Mouse (Mus musculus) macrophage (primary cell): ENCODE results near the gene 2300009A05Rik. TPM values are rescaled to one million over a fixed set of nuclear protein-coding genes. Genes with fewer than 3 reads are reported as not detected.

Experiments used
- H3K27ac ChIP-seq: fragments of 350-480 bp; formaldehyde crosslinking; 2 replicates; pipeline ENCODE4 v1.9.0; 2021
- H3K36me3 ChIP-seq: fragments of 350-480 bp; formaldehyde crosslinking; 2 replicates; pipeline ENCODE4 v1.9.0; 2021; ENCODE audit errors: inconsistent target
- H3K4me3 ChIP-seq: fragments of 350-480 bp; formaldehyde crosslinking; 2 replicates; pipeline ENCODE4 v1.9.0; 2021; ENCODE audit errors: inconsistent target
- H3K79me2 ChIP-seq: fragments of 350-480 bp; formaldehyde crosslinking; 2 replicates; pipeline ENCODE4 v1.9.0; 2021; ENCODE audit errors: inconsistent target
- WGBS: methylation state at CpG from one replicate; pipeline ENCODE4 v1.1.7; 2026; ENCODE audit warnings: inconsistent platforms; ENCODE audit not compliant: missing documents; 5-methylcytosine and 5-hydroxymethylcytosine counted together
- polyA plus RNA-seq: library from polyadenylated mRNA; stranded (reverse); fragments of 250-400 nt; gene quantifications from 3 replicates; pipeline ENCODE4 v1.2.4, GENCODE M21; 2018; ENCODE audit warnings: inconsistent platforms
- total RNA-seq, 78 experiments: library from RNA; depleted of rRNA; stranded (reverse); fragments of 250-400 nt; gene quantifications; 1 replicate in 9 of 78; 2 replicates in 24 of 78; 3 replicates in 43 of 78; 4 replicates in 2 of 78; pipeline ENCODE4 v1.2.4; 2018; ENCODE audit warnings: inconsistent platforms in 56 of 78

2300009A05Rik gene
- 10 to 100 TPM in 12 of 26 experiments, 1 to 10 TPM in 14; 3.2 to 25.6 (median 9.7) TPM for total RNA-seq (2018; cell fraction: chromatin; rRNA removed)
- 10 to 100 TPM; 10.1 to 21.9 (median 16.4) TPM for total RNA-seq (2018; cell fraction: cytosol; rRNA removed)
- total RNA-seq (2018; cell fraction: nucleus; rRNA removed) = 10 to 100 TPM in 18 of 26 experiments, 1 to 10 TPM in 8; 5.0 to 39.0 (median 13.1) TPM
- 14.8 to 25.1 TPM (median 18.0 TPM) in 3 replicates for polyA plus RNA-seq

DNA sequence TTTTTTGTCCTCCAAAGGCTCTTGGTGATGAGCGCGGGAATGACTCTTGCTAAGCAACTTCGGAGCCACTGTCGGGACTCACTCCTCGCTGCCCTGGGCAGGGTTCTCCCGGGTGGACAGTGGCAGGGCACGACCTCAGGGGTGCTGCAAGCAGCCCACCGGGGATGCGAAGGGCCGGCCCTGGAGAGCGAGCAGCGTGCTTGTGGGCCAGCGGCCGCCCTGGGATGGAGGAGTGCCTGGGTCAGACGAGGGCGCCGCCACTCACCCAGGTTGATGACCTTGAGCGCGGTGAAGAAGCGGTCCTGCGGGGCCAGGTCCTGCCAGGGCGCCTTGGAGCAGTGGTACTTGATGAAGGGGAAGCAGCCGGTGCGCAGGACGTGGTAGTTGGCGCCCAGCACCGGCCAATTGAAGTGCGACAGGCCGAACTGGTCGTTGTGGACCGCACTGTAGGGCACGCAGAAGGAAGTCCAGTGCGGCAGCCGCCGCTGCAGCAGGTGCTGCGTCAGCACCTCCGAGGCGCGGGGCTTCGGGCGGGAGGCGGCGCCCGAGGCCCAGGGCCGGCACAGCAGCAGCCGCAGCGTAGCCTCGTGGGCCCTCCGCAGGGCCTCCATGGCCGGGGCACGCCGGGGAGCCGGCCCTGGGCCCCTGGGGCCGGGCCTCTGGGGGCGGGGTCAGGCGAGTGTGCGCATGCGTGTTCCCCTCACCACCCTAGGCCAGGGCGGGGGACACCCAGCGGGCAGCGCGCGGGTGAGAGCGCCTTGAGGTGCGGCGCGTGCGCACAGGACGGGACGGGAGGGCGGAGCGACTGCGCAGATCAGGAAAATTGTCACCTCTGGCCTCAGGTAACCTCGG is at the start of gene 2300009A05Rik:
2300009A05Rik (minus strand) TSS at position 636 of the 852 bp plus-strand sequence.
- Histone ChIP-seq H3K27ac (peak within 1 kb of the TSS; percentile 74), H3K4me3 (peak within 1 kb of the TSS; percentile 78), H3K36me3 (peaks cover 4% of the 10 kb centered on the region; the same call in 1 of the 2 replicates), H3K79me2 (peaks cover 42% of the 10 kb centered on the region)
- 1% methylated on average over 72 of the region's 74 CpGs for WGBS

DNA sequence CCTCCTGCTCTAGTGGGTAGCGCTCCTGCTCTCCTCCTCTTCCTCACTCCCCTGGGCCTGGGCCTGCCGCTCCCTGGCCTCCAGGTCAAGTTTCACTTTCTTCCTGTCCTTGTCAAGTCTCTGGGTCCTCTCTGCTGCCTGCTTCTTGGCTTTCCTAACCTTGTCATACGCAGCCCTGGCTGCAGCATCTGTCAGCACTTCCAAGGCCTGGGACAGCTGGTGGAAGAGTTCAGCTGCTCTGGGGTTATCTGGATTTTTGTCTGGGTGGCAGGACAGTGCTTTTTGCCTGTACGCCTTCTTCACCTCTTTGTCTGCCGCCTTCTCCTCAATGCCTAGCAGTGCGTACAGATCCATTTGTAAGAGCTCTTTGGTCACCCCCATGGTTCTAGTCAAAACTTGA is 44.6 kb upstream of the 2300009A05Rik start:
- WGBS = 90% methylated on average over 6 of the region's 6 CpGs
- Histone ChIP-seq H3K79me2 (no peaks in the 10 kb centered on the region), H3K4me3 (no peak overlapping the region), H3K36me3 (no peaks in the 10 kb centered on the region), H3K27ac (no peak overlapping the region)

DNA sequence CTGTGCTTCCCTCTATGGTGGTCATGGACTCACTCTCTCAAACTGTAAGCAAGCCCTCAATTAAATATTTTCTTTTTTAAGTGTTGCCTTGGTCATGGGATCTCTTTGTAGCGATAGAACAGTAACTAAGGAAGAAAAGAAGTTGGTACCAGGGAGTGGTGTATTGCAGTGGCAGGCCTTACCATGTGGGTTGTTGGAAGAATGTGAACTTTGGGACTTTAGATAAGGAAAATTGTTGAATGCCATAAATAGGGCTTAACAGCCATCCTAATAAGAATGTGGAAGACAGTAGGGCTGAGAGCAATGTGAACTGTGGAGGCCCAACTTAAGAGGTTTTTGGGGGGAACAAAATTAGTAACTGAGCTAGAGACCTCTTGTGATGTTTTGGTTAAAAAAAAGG is 31.6 kb upstream of the 2300009A05Rik start:
- Histone ChIP-seq H3K27ac (no peak overlapping the region), H3K79me2 (no peaks in the 10 kb centered on the region), H3K4me3 (no peak overlapping the region), H3K36me3 (no peaks in the 10 kb centered on the region)
- WGBS = 94% methylated on average over 1 of the region's 1 CpGs

DNA sequence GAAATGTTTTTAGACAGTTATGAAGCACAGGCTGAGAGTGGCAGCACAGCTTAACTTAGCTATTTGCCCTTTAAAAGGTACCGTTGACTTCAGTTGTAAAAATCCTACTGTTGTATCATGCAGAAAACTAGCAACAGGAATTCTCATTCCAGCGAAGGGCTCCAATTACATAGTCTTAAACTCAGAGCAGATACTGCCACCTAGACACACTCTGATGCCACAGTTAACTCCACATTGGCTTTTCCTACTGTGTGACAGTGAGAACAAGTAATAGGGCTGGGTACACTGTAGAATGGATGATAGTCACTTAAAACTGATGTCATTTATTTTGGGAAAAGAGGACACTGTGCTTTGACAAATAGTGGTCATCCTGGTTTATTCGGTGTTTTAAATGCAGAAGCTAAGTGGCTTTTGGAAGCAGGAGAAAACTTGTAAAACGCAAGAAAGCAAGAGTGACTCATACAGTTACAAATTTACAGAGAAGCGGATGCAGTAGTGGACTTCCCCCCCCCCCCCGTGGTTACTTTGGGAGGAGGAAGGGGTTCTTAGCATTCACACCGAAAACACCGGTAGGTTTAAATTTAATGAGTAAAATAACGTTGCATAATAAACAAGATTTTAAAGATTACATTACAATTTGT is 22.2 kb upstream of the 2300009A05Rik start:
- no peak overlapping the region for H3K27ac ChIP-seq
- WGBS = 36% methylated on average over 9 of the region's 9 CpGs

DNA sequence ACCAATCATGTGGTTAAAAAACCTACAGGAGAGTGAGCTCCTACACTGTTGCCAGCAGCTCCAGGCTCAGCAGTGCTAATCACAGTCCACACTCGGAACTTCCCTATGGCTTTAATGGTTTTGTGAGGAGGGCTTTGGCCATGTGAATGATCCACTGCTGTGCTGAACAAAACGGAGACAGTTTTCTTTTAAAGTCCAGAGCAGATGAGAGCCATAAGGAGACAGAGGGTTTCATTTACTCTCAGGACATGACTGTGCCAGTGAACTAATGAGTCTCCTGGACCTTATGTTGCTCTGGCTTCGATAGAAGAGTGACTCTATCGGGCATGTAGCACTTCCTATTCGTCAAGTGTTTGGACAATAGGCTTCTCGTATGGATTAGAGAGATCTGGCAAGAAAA is 21.4 kb upstream of the 2300009A05Rik start:
- H3K36me3 ChIP-seq = no peaks in the 10 kb centered on the region
- 90% methylated on average over 6 of the region's 6 CpGs for WGBS
- H3K79me2 ChIP-seq = no peaks in the 10 kb centered on the region
- no peak overlapping the region for H3K27ac ChIP-seq
- H3K4me3 ChIP-seq = no peak overlapping the region

More for the DNA sequence above, 22.2 kb upstream of the 2300009A05Rik start:
- Histone ChIP-seq H3K4me3 (no peak overlapping the region), H3K79me2 (no peaks in the 10 kb centered on the region), H3K36me3 (no peaks in the 10 kb centered on the region)

DNA sequence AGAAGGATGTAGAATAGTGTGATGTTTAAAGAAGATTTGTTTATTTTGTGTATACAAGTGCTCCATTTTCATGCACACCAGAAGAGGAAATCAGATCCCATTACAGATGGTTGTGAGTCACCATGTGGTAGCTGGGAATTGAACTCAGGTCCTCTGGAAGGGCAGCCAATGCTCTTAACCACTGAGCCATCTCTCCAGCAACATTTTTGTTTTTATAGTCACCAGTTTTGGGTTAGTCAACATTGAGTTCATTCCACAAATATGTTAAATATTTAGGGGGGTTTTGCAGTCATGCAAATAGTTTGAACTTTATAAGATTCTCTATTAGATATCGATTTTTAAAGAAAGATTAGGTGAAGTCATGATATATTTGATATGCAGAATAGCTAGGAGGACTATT is 1.1 kb upstream of the 2300009A05Rik start:
- Histone ChIP-seq H3K4me3 (peak overlapping the region; percentile 78; the same call in 1 of the 2 replicates), H3K79me2 (peaks cover 33% of the 10 kb centered on the region), H3K36me3 (peaks cover 4% of the 10 kb centered on the region; the same call in 1 of the 2 replicates), H3K27ac (no peak overlapping the region)
- WGBS = 91% methylated on average over 1 of the region's 1 CpGs

DNA sequence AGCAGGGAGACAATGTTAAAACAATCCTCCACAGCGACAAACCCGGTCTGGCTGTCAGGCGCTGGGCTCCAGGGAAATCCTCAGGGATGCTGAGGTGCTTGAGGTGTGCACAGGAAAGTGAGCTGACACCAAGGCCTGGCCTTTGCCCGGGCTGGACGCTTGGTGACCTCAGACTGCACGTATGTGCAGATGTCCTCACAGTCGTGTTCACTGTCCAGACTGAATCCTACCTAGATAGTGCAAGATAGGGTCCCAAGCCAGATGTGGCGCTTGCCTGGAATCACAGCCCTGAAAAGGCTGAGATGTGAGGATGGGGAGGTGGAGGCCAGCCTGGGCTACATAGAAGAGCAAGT is 393 bp upstream of the 2300009A05Rik start:
- peak overlapping the region; percentile 78 for H3K4me3 ChIP-seq
- H3K79me2 ChIP-seq = peaks cover 40% of the 10 kb centered on the region
- WGBS = 7% methylated on average over 8 of the region's 8 CpGs
- H3K27ac ChIP-seq = peak overlapping the region; percentile 74
- H3K36me3 ChIP-seq = peaks cover 4% of the 10 kb centered on the region; the same call in 1 of the 2 replicates

DNA sequence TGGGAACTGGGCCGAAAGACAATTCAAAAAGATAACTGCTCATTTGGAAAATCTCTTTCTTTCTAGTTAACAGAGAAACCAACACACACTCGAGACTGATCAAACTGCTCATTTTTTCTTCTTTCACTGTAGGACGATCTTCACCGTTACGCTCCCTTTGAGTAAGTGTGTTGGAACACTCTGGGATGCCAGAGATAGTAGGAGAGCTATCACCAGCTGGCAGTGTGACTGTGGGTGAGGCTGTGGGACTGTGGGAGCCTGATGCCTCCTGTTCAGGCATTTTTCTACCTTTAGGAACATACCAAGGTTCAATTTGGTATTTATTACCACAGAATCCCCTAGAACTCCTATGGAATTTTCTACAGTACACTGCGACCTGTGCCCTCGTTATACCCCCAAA is 3.4 kb downstream of the 2300009A05Rik start:
- peaks cover 42% of the 10 kb centered on the region for H3K79me2 ChIP-seq
- WGBS = 99% methylated on average over 7 of the region's 7 CpGs

DNA sequence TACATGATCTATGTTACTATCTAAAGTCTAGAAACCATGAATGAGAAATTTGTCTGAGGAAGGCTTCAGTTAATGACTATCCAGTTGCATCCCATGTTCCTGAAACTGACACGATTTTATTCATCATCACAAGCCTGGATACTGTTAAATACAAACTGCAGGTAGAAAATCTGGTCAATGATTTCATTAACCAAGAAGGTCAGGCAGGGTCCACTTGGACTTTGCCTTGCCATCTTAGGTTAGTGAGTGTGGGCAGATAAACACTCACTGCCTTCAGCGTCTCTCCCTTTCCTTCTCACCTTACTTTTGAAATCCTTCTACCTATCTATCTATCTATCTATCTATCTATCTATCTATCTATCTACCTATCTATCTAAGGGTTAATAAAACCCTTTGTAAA is 7.7 kb downstream of the 2300009A05Rik start:
- Histone ChIP-seq H3K79me2 (peaks cover 21% of the 10 kb centered on the region), H3K4me3 (no peak overlapping the region), H3K36me3 (peaks cover 4% of the 10 kb centered on the region; the same call in 1 of the 2 replicates), H3K27ac (no peak overlapping the region)
- WGBS = 79% methylated on average over 2 of the region's 2 CpGs

More for the DNA sequence above, 3.4 kb downstream of the 2300009A05Rik start:
- Histone ChIP-seq H3K4me3 (no peak overlapping the region), H3K36me3 (peaks cover 4% of the 10 kb centered on the region; the same call in 1 of the 2 replicates), H3K27ac (no peak overlapping the region)

DNA sequence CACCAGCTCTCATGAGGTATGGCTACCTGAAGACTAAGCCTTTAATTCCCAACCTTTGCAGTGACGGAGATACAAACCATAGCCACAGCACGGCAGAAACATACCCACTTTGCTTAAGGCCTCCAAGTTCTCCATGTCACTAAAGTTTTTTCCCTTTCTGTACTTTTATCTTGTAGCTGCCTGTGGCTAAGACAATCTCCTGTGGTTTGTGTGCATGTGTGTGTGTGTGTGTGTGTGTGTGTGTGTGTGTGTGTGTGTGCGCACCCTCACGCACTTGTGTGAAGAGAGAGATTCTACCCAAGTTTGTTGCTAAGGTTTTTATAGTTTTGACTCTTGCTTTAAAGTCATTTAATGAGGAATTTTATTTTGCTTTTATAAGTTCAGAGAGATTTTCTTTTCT is 16.3 kb downstream of the 2300009A05Rik start:
- 80% methylated on average over 4 of the region's 4 CpGs for WGBS
- Histone ChIP-seq H3K27ac (no peak overlapping the region), H3K79me2 (peaks cover 5% of the 10 kb centered on the region; the same call in 1 of the 2 replicates), H3K36me3 (no peaks in the 10 kb centered on the region), H3K4me3 (no peak overlapping the region)

DNA sequence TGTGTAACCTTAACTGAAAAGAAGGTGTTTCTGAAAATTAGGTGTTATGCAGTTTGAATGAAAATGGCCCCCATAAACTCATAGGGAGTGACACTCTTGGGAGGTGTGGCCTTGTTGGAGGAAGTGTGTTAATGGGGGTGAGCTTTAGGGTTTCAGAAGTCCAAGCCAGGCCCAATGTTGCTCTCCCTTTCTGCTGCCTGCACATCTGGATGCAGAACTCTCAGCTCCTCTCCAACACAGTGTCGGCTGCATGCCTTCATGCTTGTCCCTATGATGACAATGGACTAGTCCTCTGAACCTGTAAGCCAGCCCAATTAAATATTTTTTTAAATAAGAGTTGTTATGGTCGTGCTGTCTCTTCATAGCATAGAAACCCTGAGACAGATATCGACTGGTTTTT is 18.7 kb downstream of the 2300009A05Rik start:
- Histone ChIP-seq H3K79me2 (peaks cover 25% of the 10 kb centered on the region; the same call in 1 of the 2 replicates), H3K4me3 (no peak overlapping the region), H3K27ac (no peak overlapping the region), H3K36me3 (no peaks in the 10 kb centered on the region)
- 91% methylated on average over 3 of the region's 3 CpGs for WGBS

DNA sequence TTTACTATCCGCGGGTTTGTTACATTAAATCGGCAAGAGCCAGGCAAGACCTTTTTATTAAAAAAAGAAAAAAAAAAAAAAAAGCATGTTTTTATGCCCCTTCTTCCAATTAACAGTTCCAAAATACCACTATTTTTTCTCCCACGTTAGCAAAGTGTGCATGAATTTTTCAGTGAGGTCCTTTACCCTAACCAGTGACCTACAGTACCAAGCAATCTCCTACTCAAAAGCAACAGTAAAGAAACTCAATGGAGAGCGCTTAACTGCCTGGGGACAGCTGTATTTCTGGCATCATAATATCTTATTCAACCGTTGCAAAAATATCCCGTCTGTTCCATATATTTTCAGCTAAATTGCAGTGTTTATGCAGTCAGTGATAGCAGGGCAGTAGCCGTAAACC is 20.9 kb downstream of the 2300009A05Rik start:
- peak overlapping the region; percentile 72 for H3K4me3 ChIP-seq
- WGBS = 21% methylated on average over 8 of the region's 8 CpGs
- H3K79me2 ChIP-seq = peaks cover 46% of the 10 kb centered on the region; the same call in 1 of the 2 replicates
- H3K27ac ChIP-seq = peak overlapping the region; percentile 73
- no peaks in the 10 kb centered on the region for H3K36me3 ChIP-seq

DNA sequence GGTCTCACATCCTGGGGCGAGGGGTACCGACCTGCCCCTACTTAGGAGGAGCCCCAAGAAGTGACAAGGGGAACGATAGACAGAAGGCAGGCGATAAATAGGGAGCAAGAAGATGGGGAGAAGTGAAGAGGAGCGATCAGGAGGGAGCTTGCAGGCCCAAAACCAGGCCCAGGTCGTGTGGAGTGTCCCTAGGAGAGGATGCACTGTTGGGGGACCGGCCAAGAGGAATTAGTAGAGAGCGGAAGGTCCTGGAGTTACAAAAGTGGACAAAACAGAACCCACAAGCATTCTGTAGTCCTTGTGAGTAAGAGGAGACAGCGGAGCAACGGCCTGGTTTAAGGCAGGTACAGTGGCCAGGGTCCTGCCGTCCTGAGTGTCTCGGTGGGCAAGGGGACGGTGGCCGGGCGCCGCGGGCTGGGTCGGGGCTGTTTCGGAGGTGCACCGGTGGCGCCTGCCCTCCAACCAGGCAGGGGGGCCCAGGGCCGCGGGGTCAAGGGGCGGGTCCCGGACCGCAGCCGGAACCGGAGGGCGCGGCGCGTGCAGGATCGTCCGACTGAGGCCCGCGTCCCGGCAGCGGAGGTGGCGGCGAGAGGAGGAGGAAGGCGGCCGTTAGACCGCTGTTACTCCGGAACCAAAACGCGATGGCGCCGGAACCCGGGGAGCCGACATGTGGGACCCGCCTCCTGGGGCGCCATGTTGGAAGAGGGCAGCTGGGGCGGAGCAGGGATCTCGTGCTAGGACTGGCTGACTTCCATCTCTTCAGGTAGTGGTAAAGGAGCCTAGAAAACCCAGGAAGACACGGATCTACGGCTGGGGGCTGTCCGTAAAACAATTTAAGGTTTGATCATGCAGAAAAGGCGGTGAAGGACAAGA is 21.5 kb downstream of the 2300009A05Rik start, which contains the start of gene Map2k5:
Map2k5 (minus strand) TSS at position 633 of the 873 bp plus-strand sequence.
- Histone ChIP-seq H3K79me2 (peaks cover 53% of the 10 kb centered on the region; the same call in 1 of the 2 replicates), H3K27ac (peak within 1 kb of the TSS; percentile 73), H3K4me3 (peak within 1 kb of the TSS; percentile 75), H3K36me3 (0 out of 2 replicates have a peak, but pooled peaks cover 1% of the 10 kb centered on the region)
- WGBS = 1% methylated on average over 58 of the region's 58 CpGs

DNA sequence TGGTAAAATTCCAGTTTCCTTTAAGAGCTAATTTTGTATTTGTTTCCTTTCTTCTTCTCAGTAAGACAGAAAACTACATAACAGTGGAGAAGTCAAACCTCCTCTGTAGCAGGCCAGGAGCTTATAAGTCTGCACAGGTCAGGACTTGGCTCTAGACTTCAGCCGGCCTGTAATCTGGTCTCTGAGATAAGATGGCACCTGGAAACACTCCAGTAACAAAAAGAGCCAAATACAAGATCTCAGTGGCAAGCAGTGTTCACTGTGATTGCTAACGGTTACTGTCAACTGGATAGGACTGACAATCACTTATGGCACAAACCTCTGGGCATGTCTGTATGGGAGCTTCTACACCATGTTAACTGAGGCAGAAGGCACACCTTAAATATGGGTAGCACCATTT is 25.7 kb downstream of the 2300009A05Rik start:
- WGBS = 83% methylated on average over 2 of the region's 2 CpGs
- peaks cover 31% of the 10 kb centered on the region; the same call in 1 of the 2 replicates for H3K36me3 ChIP-seq
- H3K4me3 ChIP-seq = no peak overlapping the region
- no peak overlapping the region for H3K27ac ChIP-seq
- peaks cover 62% of the 10 kb centered on the region; the same call in 1 of the 2 replicates for H3K79me2 ChIP-seq
